In genomic region chr16:44630861-44631260, GRCm38 (mm10) we compare ENCODE assay signal across 12 mouse cellular contexts.
DNase-seq lines count a peak whose midpoint lies in the region; ATAC-seq lines count a peak whose summit lies in the region.
"Had no signal": no experiment of that assay in that cellular context is flagged by ENCODE, and none has a peak within 500 bp of the region (broad histone marks: within the 10 kb centered on the region; RNA-seq: fewer than 3 reads in every experiment).

No protein-coding gene starts in this region.

- H3K4me1 ChIP-seq in heart, embryonic 13.5 days: peaks cover 45% of the 10 kb centered on the region
- peaks cover 39% of the 10 kb centered on the region for H3K4me1 ChIP-seq in lung, embryonic 16.5 days (replicated peaks; ENCODE audit: control insufficient read depth, insufficient read depth, low read length)
- H3K4me1 ChIP-seq in intestine, embryonic 15.5 days (replicated peaks): peaks cover 30% of the 10 kb centered on the region
- peaks cover 31% of the 10 kb centered on the region for H3K4me1 ChIP-seq in stomach, embryonic 16.5 days (ENCODE audit: control insufficient read depth, insufficient read depth, low read length)
- H3K4me1 ChIP-seq in midbrain, embryonic 15.5 days: peaks cover 15% of the 10 kb centered on the region

- no peak overlapping the region for H3K9ac ChIP-seq in heart, embryonic 13.5 days
- H3K9ac ChIP-seq in lung, embryonic 16.5 days (ENCODE audit: low read length): no peak overlapping the region
- H3K9ac ChIP-seq in intestine, embryonic 15.5 days: no peak overlapping the region
- no peak overlapping the region for H3K9ac ChIP-seq in stomach, embryonic 16.5 days (ENCODE audit: low read length)
- no peak overlapping the region for H3K9ac ChIP-seq in midbrain, embryonic 15.5 days
- H3K9ac ChIP-seq: forebrain, postnatal 0 days had no signal

- H3K9me3 ChIP-seq in heart, embryonic 13.5 days: no peaks in the 10 kb centered on the region
- no peaks in the 10 kb centered on the region for H3K9me3 ChIP-seq in lung, embryonic 16.5 days (ENCODE audit: control insufficient read depth, low read length)
- no peaks in the 10 kb centered on the region for H3K9me3 ChIP-seq in intestine, embryonic 15.5 days
- H3K9me3 ChIP-seq in stomach, embryonic 16.5 days (replicated peaks; ENCODE audit: control insufficient read depth, low read length): no peaks in the 10 kb centered on the region
- H3K9me3 ChIP-seq in midbrain, embryonic 15.5 days: no peaks in the 10 kb centered on the region

- H3K27me3 ChIP-seq in heart, embryonic 13.5 days (replicated peaks): no peaks in the 10 kb centered on the region
- no peaks in the 10 kb centered on the region for H3K27me3 ChIP-seq in lung, embryonic 16.5 days (ENCODE audit: control insufficient read depth, insufficient read depth, low read depth, low read length)
- H3K27me3 ChIP-seq in intestine, embryonic 15.5 days (replicated peaks): no peaks in the 10 kb centered on the region
- no peaks in the 10 kb centered on the region for H3K27me3 ChIP-seq in stomach, embryonic 16.5 days (ENCODE audit: control insufficient read depth, insufficient read depth, low read length)
- H3K27me3 ChIP-seq in midbrain, embryonic 15.5 days (replicated peaks): no peaks in the 10 kb centered on the region

- DNase-seq in heart, adult 9 months (ENCODE audit: low spot score in 2 of 2): no peak
- no peak for DNase-seq in lung, postnatal 25 days (ENCODE audit: low spot score)
- no peak for DNase-seq in adrenal gland, postnatal 25 days
- DNase-seq: adrenal gland, adult 8-10 months; forebrain, postnatal 0 days had no signal

- H3K36me3 ChIP-seq in heart, embryonic 13.5 days: no peaks in the 10 kb centered on the region
- no peaks in the 10 kb centered on the region for H3K36me3 ChIP-seq in lung, embryonic 16.5 days (ENCODE audit: control insufficient read depth, insufficient read depth, low read length)
- no peaks in the 10 kb centered on the region for H3K36me3 ChIP-seq in intestine, embryonic 15.5 days
- H3K36me3 ChIP-seq in stomach, embryonic 16.5 days (ENCODE audit: control insufficient read depth, insufficient read depth, low read length): no peaks in the 10 kb centered on the region
- no peaks in the 10 kb centered on the region for H3K36me3 ChIP-seq in midbrain, embryonic 15.5 days (replicated peaks)

- 0 out of 2 replicates have a peak overlapping the region, but pooled peaks have one; percentile 91 for H3K27ac ChIP-seq in heart, embryonic 13.5 days (replicated peaks)
- peak overlapping the region; percentile 80 for H3K27ac ChIP-seq in lung, embryonic 16.5 days (ENCODE audit: low read length)
- H3K27ac ChIP-seq in intestine, embryonic 15.5 days: 0 out of 2 replicates have a peak overlapping the region, but pooled peaks have one; percentile 80
- H3K27ac ChIP-seq in stomach, embryonic 16.5 days (ENCODE audit: low read length): peak overlapping the region; percentile 88; the same call in 1 of the 2 replicates
- H3K27ac ChIP-seq in midbrain, embryonic 15.5 days: no peak overlapping the region

- no peak overlapping the region for H3K4me2 ChIP-seq in heart, embryonic 13.5 days
- no peak overlapping the region for H3K4me2 ChIP-seq in lung, embryonic 16.5 days (ENCODE audit: low read depth, low read length)
- H3K4me2 ChIP-seq in intestine, embryonic 15.5 days (replicated peaks): no peak overlapping the region
- H3K4me2 ChIP-seq in stomach, embryonic 16.5 days (ENCODE audit: low read depth, low read length): no peak overlapping the region
- H3K4me2 ChIP-seq in midbrain, embryonic 15.5 days: no peak overlapping the region

- no peak for ATAC-seq in heart, embryonic 13.5 days (ENCODE audit: extremely low read depth, insufficient number of reproducible peaks, low FRiP score, low TSS enrichment)
- ATAC-seq in lung, embryonic 16.5 days (ENCODE audit: low read depth): no peak
- ATAC-seq in intestine, embryonic 15.5 days: no peak
- no peak for ATAC-seq in stomach, embryonic 16.5 days (ENCODE audit: insufficient read depth, low FRiP score)
- ATAC-seq in midbrain, embryonic 15.5 days (replicated peaks): no peak
- ATAC-seq: forebrain, postnatal 0 days; lung, postnatal 0 days; midbrain, embryonic 16.5 days had no signal

- no peak overlapping the region for H3K4me3 ChIP-seq in heart, embryonic 13.5 days
- H3K4me3 ChIP-seq in lung, embryonic 16.5 days (ENCODE audit: low read length): no peak overlapping the region
- no peak overlapping the region for H3K4me3 ChIP-seq in intestine, embryonic 15.5 days (replicated peaks)
- H3K4me3 ChIP-seq in stomach, embryonic 16.5 days (replicated peaks; ENCODE audit: low read length): no peak overlapping the region
- no peak overlapping the region for H3K4me3 ChIP-seq in midbrain, embryonic 15.5 days

- WGBS in heart, embryonic 13.5 days: 74% methylated on average over 9 of the region's 9 CpGs
- WGBS in lung, embryonic 16.5 days: 58% methylated on average over 9 of the region's 9 CpGs
- 62% methylated on average over 9 of the region's 9 CpGs for WGBS in intestine, embryonic 15.5 days
- WGBS in stomach, embryonic 16.5 days: 64% methylated on average over 9 of the region's 9 CpGs
- 87% methylated on average over 9 of the region's 9 CpGs for WGBS in midbrain, embryonic 15.5 days
